Mouse (Mus musculus) liver (tissue): ENCODE measurements at regions not wholly inside any gene's neighbourhood (a gene's known extent, or its start where the extent isn't known, plus 50 kb on each side); places are given as distances from the start of the nearest gene placed in this dataset.

Experiments
- DNase-seq: peaks from one replicate; pipeline ENCODE4 v3.0.0-alpha.2; 2020; ENCODE audit warnings: mixed read lengths

GRCm38 (mm10) chr6:89007516-89007915 lies 105.5 kb downstream of the Tpra1 start:
- DNase-seq = no peak

- DNase-seq = peak; percentile 60
These were observed 106.6 kb downstream of the Tpra1 start for GRCm38 (mm10) chr6:89008614-89009171.

- no peak for DNase-seq
These were observed 111.1 kb downstream of the Tpra1 start for GRCm38 (mm10) chr6:89012998-89013689.

DNA sequence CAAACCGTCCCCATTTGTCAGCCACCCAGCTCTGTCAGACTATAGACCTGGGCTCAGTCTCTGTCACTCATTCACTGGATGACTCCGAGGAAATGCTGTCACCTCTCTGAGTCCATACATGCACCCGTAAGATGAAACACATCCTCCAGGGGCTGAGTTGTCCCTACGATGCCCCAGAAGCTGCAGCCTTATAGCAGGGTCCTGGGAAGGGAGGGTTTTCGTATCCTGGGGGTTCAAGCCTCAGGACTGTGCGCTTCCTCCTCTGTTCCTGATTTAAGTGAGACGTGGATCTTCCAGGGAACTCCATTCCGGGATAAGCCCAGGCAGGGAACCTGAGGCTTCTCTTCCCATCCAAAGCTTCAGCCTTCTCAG lies 111.6 kb downstream of the Tpra1 start:
- DNase-seq = no peak

- DNase-seq = no peak
These were observed 122.1 kb downstream of the Tpra1 start for GRCm38 (mm10) chr6:89024101-89024650.

DNA sequence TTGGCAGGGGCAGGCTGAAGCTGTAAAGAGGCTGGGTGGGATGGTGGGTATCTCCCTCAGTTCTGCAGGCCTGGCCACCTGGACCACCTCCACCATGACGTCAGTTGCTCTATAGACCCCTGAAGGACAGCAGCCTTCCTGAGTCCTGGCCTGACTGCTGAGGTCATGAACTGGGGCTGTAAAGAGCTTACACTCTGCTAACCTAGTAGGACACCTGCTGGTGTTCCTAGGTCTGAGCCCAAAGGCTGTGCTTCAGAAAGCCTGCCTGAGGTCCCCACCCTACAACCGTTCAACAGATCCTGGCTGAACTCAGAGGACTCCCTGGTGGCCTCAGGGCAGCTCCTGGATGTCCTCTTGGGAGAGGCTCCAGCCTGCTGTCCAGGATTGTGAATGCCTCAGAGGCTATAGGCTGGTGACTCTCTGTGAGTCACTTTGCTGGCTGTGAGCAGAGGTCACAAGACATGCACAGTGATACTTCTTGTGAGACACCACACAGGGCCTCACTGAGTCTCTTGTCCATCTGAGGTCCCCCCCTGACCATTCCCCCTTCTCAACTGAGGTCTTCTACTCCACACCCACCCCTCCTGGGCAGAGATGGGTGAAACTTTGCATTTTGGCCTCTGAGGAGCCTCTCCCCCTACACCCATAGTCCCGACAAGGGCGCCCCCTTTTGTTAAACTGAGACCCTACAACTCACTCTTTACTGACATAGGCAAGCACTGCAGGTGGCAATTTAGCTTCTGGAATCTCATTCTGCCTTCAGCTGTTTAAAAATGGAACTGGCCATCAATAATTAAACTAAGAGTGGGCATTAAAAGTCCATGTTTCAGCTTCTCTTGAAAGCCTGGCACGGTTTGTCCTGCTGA lies 131.6 kb downstream of the Tpra1 start:
- DNase-seq = no peak

DNA sequence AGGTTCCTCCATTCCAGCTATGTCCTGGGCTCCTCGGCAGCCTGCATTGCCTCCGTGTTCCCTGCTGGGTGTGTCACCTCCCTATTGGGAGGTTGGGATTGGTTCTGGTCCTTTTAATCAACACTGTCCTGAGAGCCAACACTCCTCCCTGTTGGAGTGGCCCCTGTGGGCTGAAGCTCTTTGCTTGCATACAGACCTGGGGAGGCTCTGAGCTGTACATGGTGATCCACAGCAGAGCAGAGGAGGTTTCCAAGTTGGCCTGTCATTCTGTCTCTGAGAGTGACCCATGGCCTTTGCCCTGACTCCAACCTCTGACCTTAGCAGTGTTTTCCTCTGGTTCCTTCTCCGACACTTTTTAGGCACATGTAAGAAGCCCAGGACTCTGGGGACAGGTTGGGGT lies 132.4 kb downstream of the Tpra1 start:
- DNase-seq = no peak

GRCm38 (mm10) chr6:89035061-89035835 lies 133.2 kb downstream of the Tpra1 start:
- DNase-seq = no peak

DNA sequence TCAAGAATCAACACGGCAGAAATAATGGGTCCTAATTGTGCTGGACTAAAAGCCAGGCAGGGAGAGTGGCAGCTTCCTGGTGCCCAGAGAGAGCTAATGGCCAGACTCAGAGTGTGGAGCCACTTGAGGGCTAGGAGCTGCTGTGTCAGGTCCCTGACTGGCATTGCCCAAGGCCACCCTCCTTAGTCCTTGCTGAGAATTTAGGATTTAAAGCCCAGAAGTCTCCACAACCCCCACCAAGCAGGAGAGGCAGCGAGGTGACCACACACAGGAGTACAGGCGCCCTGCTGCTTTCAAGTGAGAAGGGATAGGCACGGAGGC lies 133.7 kb downstream of the Tpra1 start:
- DNase-seq = no peak

GRCm38 (mm10) chr6:89037392-89037791 lies 135.3 kb downstream of the Tpra1 start:
- DNase-seq = no peak

DNA sequence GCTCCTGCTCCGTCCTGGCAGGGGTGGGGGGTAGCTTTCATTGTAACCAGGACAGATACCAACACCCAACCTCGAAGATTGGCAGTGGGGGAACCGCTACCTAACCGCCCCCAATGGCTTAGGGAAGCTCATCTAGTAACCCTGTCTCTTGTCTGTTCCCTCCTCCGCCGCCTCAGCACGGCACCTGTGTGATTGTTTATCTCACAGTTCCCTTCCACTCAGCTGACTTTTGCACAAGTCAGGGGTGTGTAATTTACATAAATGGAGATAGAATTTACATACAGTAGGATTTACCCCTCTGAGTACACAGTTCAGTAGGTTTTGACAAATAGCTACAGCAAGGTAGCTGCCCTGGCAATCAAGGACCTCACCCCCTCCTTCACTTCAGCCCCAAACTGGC lies 135.8 kb downstream of the Tpra1 start:
- no peak for DNase-seq

GRCm38 (mm10) chr6:89040919-89041318 lies 138.9 kb downstream of the Tpra1 start:
- no peak for DNase-seq

DNA sequence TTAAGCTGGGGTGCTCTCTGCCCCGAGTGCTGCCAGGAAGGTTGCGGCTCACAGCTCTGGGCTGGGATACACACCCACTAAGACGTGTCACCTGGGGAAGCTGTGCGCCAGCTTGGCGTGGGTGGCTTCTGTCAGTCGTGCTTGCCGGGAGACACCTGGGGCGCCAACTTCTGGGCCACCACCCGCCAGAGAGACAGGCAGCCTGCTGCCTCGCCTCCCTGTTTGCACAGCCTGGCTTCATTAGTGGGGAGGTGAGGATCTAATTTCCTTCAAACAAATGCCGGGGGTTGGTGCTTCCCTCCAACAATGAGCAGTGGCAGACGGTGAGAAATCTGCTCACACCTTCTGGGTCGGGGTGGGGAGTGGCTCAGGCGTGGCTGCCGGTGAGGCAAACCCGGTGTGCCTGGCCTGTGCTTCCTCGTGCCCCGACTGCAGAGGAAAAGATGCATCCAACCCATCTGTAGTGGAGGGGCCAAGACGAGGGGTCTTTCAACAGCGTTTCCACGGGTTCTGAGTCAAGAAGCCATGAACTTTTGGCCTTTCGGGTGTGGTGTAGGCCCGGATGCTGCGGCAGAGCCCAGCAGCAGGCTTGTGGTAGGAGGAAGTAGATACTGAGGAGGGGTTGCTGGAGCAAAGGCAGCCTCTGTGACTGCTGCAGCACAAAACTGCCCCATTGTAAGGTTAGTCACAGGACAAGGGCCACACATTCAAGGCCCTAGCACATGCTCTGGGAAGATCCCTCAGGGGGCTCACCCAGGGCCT lies 140.6 kb downstream of the Tpra1 start:
- DNase-seq = no peak

- DNase-seq = no peak
These were observed 143.4 kb downstream of the Tpra1 start for GRCm38 (mm10) chr6:89045436-89045966.

- DNase-seq = no peak
These were observed 144.4 kb downstream of the Tpra1 start for GRCm38 (mm10) chr6:89046476-89046875.

GRCm38 (mm10) chr6:89047629-89048332 lies 145.7 kb downstream of the Tpra1 start:
- DNase-seq = no peak

DNA sequence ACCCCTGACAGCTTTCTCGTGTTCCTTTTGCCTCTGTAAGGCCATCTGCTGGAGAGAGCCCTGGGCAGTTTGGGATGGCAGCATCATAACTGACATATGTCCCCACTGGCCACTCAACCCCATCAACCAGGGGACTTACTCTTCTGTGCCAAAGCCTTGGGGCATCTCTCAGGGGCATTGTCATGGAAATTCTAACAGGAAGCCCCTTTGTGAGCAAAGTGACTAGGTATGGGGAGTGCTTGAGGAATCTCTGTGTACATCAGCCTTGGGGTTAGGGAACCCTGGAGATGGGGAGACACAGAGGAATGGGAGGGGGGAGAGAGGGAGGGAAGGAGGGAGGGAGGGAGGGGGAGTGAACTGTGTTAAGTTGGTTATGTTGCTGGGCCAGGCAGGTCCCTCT lies 147.2 kb downstream of the Tpra1 start:
- no peak for DNase-seq

DNA sequence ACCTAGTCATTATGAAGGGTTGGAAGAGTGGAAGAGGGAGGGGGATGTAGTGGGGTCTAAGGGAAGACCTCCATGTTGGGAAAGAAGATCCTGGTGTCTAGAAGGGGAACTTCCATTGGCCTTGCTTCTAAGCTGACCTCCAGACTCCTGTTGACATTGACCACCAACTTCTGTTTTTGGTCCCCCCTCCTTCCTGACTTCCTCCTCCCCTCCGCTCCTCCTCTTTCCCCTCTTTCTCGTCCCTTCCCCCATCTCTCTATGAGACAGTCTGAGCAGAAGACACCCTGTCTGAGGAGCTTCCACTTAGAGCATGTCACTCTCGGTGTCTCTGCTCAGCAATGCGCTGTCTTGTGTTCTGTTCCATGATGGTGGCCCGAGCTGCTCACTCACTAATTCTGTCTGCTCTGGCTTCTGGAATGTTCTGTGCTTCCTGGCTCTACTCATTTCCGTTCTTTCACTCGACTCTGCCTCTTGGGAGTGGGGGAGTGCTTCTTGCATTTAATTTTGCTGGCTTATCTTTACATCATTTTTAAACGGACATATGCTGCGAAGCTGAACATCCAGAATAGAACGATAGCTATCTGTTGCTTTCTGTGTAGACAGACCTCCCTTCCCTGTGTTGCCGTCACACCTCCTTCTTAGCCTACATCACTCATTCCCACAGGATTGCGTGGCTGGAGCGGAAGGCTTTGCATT lies 148.7 kb downstream of the Tpra1 start:
- no peak for DNase-seq

GRCm38 (mm10) chr6:89052758-89053460 lies 150.9 kb downstream of the Tpra1 start:
- DNase-seq = no peak

- DNase-seq = no peak
These were observed 152.0 kb downstream of the Tpra1 start for GRCm38 (mm10) chr6:89054060-89054459.
